Mouse (Mus musculus) kidney, postnatal 0 days (tissue): Measurements from ENCODE around the gene Acot11. TPM values are rescaled to one million over a fixed set of nuclear protein-coding genes. Genes with fewer than 3 reads are reported as not detected.

ENCODE experiments used
- ATAC-seq: fragments of 200-750 bp; cut with Nextera tagmentation; replicated peaks from 2 replicates; pipeline ENCODE4 v1.8.0; 2017; ENCODE audit warnings: low read depth, moderate number of reproducible peaks, moderate TSS enrichment, moderate library complexity; ENCODE audit not compliant: low FRiP score
- DNase-seq: peaks from one replicate; pipeline ENCODE4 v3.0.0-alpha.2; 2016; ENCODE audit warnings: low spot score
- H3K27ac ChIP-seq: fragments of 300-500 bp; sonication (generic); 2 replicates; pipeline ENCODE4 v1.5.1; 2014; ENCODE audit warnings: mild to moderate bottlenecking
- H3K27me3 ChIP-seq: fragments of 300-500 bp; sonication (generic); 2 replicates; pipeline ENCODE4 v1.6.1; 2014; ENCODE audit warnings: low read length, mixed read lengths; ENCODE audit not compliant: insufficient read depth
- H3K36me3 ChIP-seq: fragments of 300-500 bp; sonication (generic); 2 replicates; pipeline ENCODE4 v1.6.1; 2014; ENCODE audit warnings: low read length, mixed read lengths; ENCODE audit not compliant: insufficient read depth
- H3K4me1 ChIP-seq: fragments of 300-500 bp; sonication (generic); replicated peaks from 2 replicates; pipeline ENCODE4 v1.6.1; 2014; ENCODE audit warnings: antibody characterized with exemption, low read length, mixed read lengths; ENCODE audit not compliant: insufficient read depth
- H3K4me2 ChIP-seq: fragments of 300-500 bp; sonication (generic); 2 replicates; pipeline ENCODE4 v1.6.1; 2014; ENCODE audit warnings: mild to moderate bottlenecking, low read length, moderate library complexity, mixed read lengths
- H3K4me3 ChIP-seq: fragments of 300-500 bp; sonication (generic); replicated peaks from 2 replicates; pipeline ENCODE4 v1.5.1; 2014; ENCODE audit warnings: low read depth, low read length
- H3K9ac ChIP-seq: fragments of 300-500 bp; sonication (generic); 2 replicates; pipeline ENCODE4 v1.6.1; 2014; ENCODE audit warnings: low read depth, low read length
- H3K9me3 ChIP-seq: fragments of 300-500 bp; sonication (generic); replicated peaks from 2 replicates; pipeline ENCODE4 v1.6.1; 2016; ENCODE audit warnings: low read length, inconsistent platforms, mixed read lengths
- CTCF ChIP-seq: IDR thresholded peaks from 2 replicates; pipeline ENCODE4 v1.5.1; 2016; ENCODE audit warnings: antibody characterized with exemption, low read depth, mild to moderate bottlenecking, moderate library complexity
- WGBS: fragments of 180-500 bp; shearing (Covaris S2); extraction: QIAGEN DNeasy Blood & Tissue Kit; methylation state at CpG from one replicate; pipeline ENCODE4 v1.1.7; 2014; 5-methylcytosine and 5-hydroxymethylcytosine counted together
- polyA plus RNA-seq: library from polyadenylated mRNA; unstranded; fragments of >200 nt; fragmentation: Nextera tagmentation; extraction: Ambion mirVana; gene quantifications from 2 replicates; pipeline ENCODE4 v1.2.1, GENCODE M21; 2015

Acot11 gene
- 1.7 and 1.9 TPM in 2 replicates for polyA plus RNA-seq

DNA sequence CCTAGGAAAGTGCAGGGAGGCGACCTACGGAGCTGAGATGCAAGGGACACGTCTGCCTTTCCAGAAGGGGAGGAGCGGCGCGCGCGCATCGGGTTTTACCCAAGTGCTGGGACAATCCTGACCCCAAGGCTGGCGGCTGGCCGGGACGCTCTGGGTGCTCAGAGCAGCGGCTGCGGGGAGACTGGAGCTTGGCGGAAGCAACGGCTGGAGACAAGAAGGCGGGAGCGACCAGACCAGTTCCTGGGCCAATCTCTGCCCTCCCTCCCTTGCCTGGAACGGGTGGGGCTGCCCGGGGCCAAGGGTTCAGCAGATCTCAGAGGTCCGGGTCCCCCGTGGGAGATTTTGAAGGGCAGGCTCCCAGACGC, at the start of gene Acot11:
Gene Acot11 (minus strand): TSS at position 89 of the 365 bp plus-strand sequence.
- peak; percentile 75 for DNase-seq
- H3K4me1 ChIP-seq, result peaks cover 9% of the 10 kb centered on the region
- H3K27me3 ChIP-seq, result no peaks in the 10 kb centered on the region
- peak within 1 kb of the TSS; percentile 51 for H3K9ac ChIP-seq
- 0 out of 2 replicates have a peak within 1 kb of the TSS, but pooled peaks have one; percentile 3 for H3K4me3 ChIP-seq
- no peak within 1 kb of the TSS for H3K27ac ChIP-seq
- H3K4me2 ChIP-seq, result peak within 1 kb of the TSS; percentile 49
- peak; percentile 42; the same call in 1 of the 2 replicates for ATAC-seq
- H3K36me3 ChIP-seq, result no peaks in the 10 kb centered on the region
- TF ChIP-seq CTCF, result no peak
- WGBS, result 3% methylated on average over 23 of the region's 23 CpGs
- no peaks in the 10 kb centered on the region for H3K9me3 ChIP-seq

DNA sequence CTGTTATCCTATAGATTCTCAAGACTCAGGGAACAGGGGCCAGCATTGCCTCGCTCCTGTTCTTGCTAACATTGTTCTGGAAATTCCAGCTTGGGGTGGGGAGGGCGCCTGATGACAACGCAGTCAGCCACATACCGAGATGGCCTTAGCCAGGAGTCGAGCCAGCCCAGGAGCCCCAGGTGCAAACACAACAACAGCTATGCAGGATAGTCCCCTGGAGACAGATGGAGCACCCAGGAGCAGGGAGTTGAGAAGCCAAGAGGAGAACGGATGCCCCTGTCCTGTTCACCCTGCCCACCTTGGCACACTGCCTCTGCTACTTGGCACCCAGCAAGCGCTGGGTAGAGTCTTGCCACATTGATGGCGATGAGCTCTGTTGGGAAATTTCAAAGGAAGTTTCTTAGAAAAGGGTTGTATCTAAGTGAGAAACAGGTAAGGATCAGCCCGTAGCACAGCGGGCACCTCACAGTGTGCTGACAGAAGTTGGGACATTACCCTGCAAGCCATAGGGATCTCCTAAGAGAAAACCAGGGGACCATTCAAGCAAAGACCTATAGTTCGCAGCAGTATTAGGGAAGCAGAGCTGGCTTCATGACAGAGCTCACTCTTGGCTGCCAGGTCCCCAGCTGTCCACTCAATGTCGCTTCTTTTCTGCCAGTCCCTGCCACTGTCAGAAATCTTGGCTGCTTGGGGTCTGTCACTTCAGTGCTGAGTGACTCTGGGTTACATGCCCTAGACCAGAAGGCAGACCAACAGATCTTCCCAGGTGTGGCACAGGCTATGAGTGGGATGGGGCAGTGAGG, 43.7 kb upstream of the Acot11 start:
- peak; percentile 18; the same call in 1 of the 2 replicates for ATAC-seq
- peak overlapping the region; percentile 35; the same call in 1 of the 2 replicates for H3K9ac ChIP-seq

GRCm38 (mm10) chr4:106847591-106848289, 42.9 kb upstream of the Acot11 start:
- no peaks in the 10 kb centered on the region for H3K27me3 ChIP-seq
- no peak for TF ChIP-seq CTCF
- ATAC-seq, result peak; percentile 87
- peak overlapping the region; percentile 79 for H3K27ac ChIP-seq
- peaks cover 20% of the 10 kb centered on the region for H3K4me1 ChIP-seq
- peak overlapping the region; percentile 38 for H3K4me2 ChIP-seq
- H3K9ac ChIP-seq, result peak overlapping the region; percentile 35; the same call in 1 of the 2 replicates
- H3K4me3 ChIP-seq, result no peak overlapping the region
- no peaks in the 10 kb centered on the region for H3K36me3 ChIP-seq
- 7% methylated on average over 9 of the region's 9 CpGs for WGBS
- no peaks in the 10 kb centered on the region for H3K9me3 ChIP-seq
- peak; percentile 96 for DNase-seq

More for the DNA sequence above, 43.7 kb upstream of the Acot11 start:
- no peaks in the 10 kb centered on the region for H3K36me3 ChIP-seq
- no peak for DNase-seq
- TF ChIP-seq CTCF, result no peak
- H3K4me3 ChIP-seq, result no peak overlapping the region
- H3K4me1 ChIP-seq, result peaks cover 20% of the 10 kb centered on the region
- H3K27ac ChIP-seq, result peak overlapping the region; percentile 79
- no peaks in the 10 kb centered on the region for H3K9me3 ChIP-seq
- no peaks in the 10 kb centered on the region for H3K27me3 ChIP-seq
- H3K4me2 ChIP-seq, result peak overlapping the region; percentile 38
- WGBS, result 39% methylated on average over 12 of the region's 12 CpGs

DNA sequence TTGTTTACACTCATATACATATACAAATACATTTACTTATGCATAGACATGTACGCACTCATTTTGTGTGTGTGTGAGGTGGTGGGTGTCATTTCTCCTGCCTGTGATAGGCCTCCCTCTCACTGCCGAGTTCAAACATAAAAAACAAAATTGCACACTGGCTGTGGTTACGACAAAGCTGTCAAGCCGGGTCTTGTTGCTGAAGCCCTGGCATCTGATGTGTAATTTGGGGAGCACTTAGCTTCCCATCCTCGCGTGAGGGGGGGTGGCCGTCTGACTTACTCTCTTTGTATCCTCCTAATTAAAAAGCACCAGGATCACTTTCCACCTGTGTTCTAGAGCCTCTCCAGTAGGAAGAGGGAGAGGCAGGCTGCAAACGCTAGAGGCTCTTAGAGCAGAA, 37.8 kb upstream of the Acot11 start:
- Histone ChIP-seq H3K27me3 (no peaks in the 10 kb centered on the region), H3K9ac (no peak overlapping the region), H3K4me1 (peaks cover 15% of the 10 kb centered on the region), H3K36me3 (no peaks in the 10 kb centered on the region), H3K4me3 (no peak overlapping the region), H3K9me3 (no peaks in the 10 kb centered on the region), H3K27ac (no peak overlapping the region), H3K4me2 (no peak overlapping the region)
- no peak for TF ChIP-seq CTCF
- WGBS, result 50% methylated on average over 8 of the region's 8 CpGs
- DNase-seq, result no peak
- ATAC-seq, result no peak

- Histone ChIP-seq H3K36me3 (no peaks in the 10 kb centered on the region), H3K27me3 (no peaks in the 10 kb centered on the region), H3K9ac (no peak overlapping the region), H3K27ac (0 out of 2 replicates have a peak overlapping the region, but pooled peaks have one; percentile 95), H3K9me3 (no peaks in the 10 kb centered on the region), H3K4me2 (no peak overlapping the region), H3K4me1 (peaks cover 11% of the 10 kb centered on the region), H3K4me3 (no peak overlapping the region)
- ATAC-seq, result no peak
- 58% methylated on average over 7 of the region's 7 CpGs for WGBS
- no peak for DNase-seq
- no peak for TF ChIP-seq CTCF
These were observed 37.1 kb upstream of the Acot11 start for GRCm38 (mm10) chr4:106841856-106842255.

DNA sequence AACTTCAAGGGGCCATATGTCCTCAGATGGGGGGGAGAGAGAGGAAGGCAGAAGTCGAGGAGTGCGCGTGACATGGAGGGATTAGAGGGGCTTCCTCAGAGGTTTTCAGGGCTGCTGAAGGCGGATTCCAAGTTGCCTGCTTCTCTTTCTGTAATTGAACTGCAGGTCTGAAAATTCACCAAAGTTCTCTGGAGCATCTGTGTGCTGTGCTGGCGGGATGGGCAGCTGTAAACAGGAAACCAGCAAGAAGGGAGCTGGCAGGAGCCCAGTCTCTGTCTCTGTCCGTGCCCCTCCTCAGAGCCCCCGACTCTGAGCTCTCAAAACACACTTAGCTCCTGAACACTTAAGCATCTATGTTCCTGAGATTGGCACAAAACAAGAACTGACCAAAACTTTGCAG, 36.5 kb upstream of the Acot11 start:
- H3K36me3 ChIP-seq, result no peaks in the 10 kb centered on the region
- DNase-seq, result no peak
- H3K9me3 ChIP-seq, result no peaks in the 10 kb centered on the region
- H3K4me2 ChIP-seq, result no peak overlapping the region
- peaks cover 11% of the 10 kb centered on the region for H3K4me1 ChIP-seq
- ATAC-seq, result no peak
- WGBS, result 28% methylated on average over 7 of the region's 7 CpGs
- H3K27me3 ChIP-seq, result no peaks in the 10 kb centered on the region
- H3K9ac ChIP-seq, result no peak overlapping the region
- H3K27ac ChIP-seq, result 0 out of 2 replicates have a peak overlapping the region, but pooled peaks have one; percentile 95
- TF ChIP-seq CTCF, result no peak
- H3K4me3 ChIP-seq, result no peak overlapping the region
